Mouse (Mus musculus) MEL (cell line): Measurements from ENCODE around the gene Il22ra1. TPM values are rescaled to one million over a fixed set of nuclear protein-coding genes. Genes with fewer than 3 reads are reported as not detected.

ENCODE experiments used
- DNase-seq: peaks from one replicate; pipeline ENCODE4 v3.0.0; 2011; ENCODE audit warnings: low read depth, low spot score
- H3K27ac ChIP-seq: 2 replicates; pipeline ENCODE4 v1.5.1; 2012; ENCODE audit warnings: low read depth, mild to moderate bottlenecking, control low read depth, low read length, moderate library complexity; ENCODE audit not compliant: control insufficient read depth
- H3K27me3 ChIP-seq, 2 experiments: fragments of 150-350 bp in 1 of 2; sonication (generic) in 1 of 2; 2 replicates each; pipeline ENCODE4 v1.6.1; 2012; ENCODE audit warnings: low read length in 2 of 2, mild to moderate bottlenecking in 2 of 2, improper control_type of control experiment in 1 of 2, moderate library complexity in 1 of 2; ENCODE audit not compliant: insufficient read depth in 2 of 2, control insufficient read depth in 1 of 2
- H3K36me3 ChIP-seq, 2 experiments: 2 replicates each; pipeline ENCODE4 v1.6.1; 2012 to 2014; ENCODE audit warnings: low read length in 2 of 2, improper control_type of control experiment in 1 of 2, inconsistent platforms in 1 of 2, mild to moderate bottlenecking in 1 of 2; ENCODE audit not compliant: insufficient read depth in 2 of 2, control insufficient read depth in 1 of 2
- H3K4me1 ChIP-seq, 2 experiments: fragments of 150-350 bp in 1 of 2; sonication (generic) in 1 of 2; 2 replicates each; pipeline ENCODE4 v1.6.1; 2012; ENCODE audit warnings: low read length in 2 of 2, improper control_type of control experiment in 1 of 2, mild to moderate bottlenecking in 1 of 2; ENCODE audit not compliant: insufficient read depth in 2 of 2, control insufficient read depth in 1 of 2
- H3K4me3 ChIP-seq, 2 experiments: fragments of 150-350 bp in 1 of 2; sonication (generic) in 1 of 2; 2 replicates each; pipeline ENCODE4 v1.5.1; 2012; ENCODE audit warnings: low read depth in 2 of 2, low read length in 2 of 2, mild to moderate bottlenecking in 2 of 2, moderate library complexity in 2 of 2, control low read depth in 1 of 2, improper control_type of control experiment in 1 of 2; ENCODE audit not compliant: control insufficient read depth in 1 of 2, insufficient read depth in 1 of 2
- H3K79me2 ChIP-seq: 2 replicates; pipeline ENCODE4 v1.6.1; 2012; ENCODE audit warnings: mild to moderate bottlenecking, low read length, moderate library complexity; ENCODE audit not compliant: control insufficient read depth, poor library complexity, insufficient read depth
- H3K9ac ChIP-seq: 2 replicates; pipeline ENCODE4 v1.6.1; 2012; ENCODE audit warnings: low read depth, mild to moderate bottlenecking, control low read depth, low read length, moderate library complexity; ENCODE audit not compliant: control insufficient read depth, poor library complexity, severe bottlenecking
- H3K9me3 ChIP-seq: fragments of 150-350 bp; sonication (generic); replicated peaks from 2 replicates; pipeline ENCODE4 v1.6.1; 2012; ENCODE audit warnings: mild to moderate bottlenecking, low read length, improper control_type of control experiment, moderate library complexity; ENCODE audit not compliant: insufficient read depth
- BHLHE40 ChIP-seq: IDR thresholded peaks from 2 replicates; pipeline ENCODE4 v1.6.1; 2012; ENCODE audit warnings: low read depth, mild to moderate bottlenecking, inconsistent platforms, low read length, improper control_type of control experiment, borderline replicate concordance
- CHD2 ChIP-seq: IDR thresholded peaks from 2 replicates; pipeline ENCODE4 v1.6.1; 2011; ENCODE audit warnings: low read length, improper control_type of control experiment
- CTCF ChIP-seq, 3 experiments: IDR thresholded peaks in 2 of 3; conservative IDR thresholded peaks in 1 of 3; 2 replicates each; pipeline ENCODE4 v1.5.1; 2011 to 2012; ENCODE audit warnings: low read length in 3 of 3, low read depth in 2 of 3, mild to moderate bottlenecking in 2 of 3, improper control_type of control experiment in 1 of 3, inconsistent platforms in 1 of 3, mixed read lengths in 1 of 3, moderate library complexity in 1 of 3; ENCODE audit not compliant: control insufficient read depth in 1 of 3, insufficient read depth in 1 of 3, poor library complexity in 1 of 3, severe bottlenecking in 1 of 3
- E2F4 ChIP-seq: IDR thresholded peaks from 2 replicates; pipeline ENCODE4 v1.6.1; 2011; ENCODE audit warnings: low read depth, low read length, improper control_type of control experiment, borderline replicate concordance
- EP300 ChIP-seq, 2 experiments: IDR thresholded peaks; 2 replicates each; pipeline ENCODE4 v1.6.1; 2011; ENCODE audit warnings: improper control_type of control experiment in 2 of 2, low read length in 2 of 2, low read depth in 1 of 2, mild to moderate bottlenecking in 1 of 2
- ETS1 ChIP-seq: IDR thresholded peaks from 2 replicates; pipeline ENCODE4 v1.6.1; 2012; ENCODE audit warnings: low read depth, mild to moderate bottlenecking, inconsistent platforms, low read length, improper control_type of control experiment, moderate library complexity
- GABPA ChIP-seq: IDR thresholded peaks from 2 replicates; pipeline ENCODE4 v1.6.1; 2012; ENCODE audit warnings: low read depth, mild to moderate bottlenecking, inconsistent platforms, low read length, improper control_type of control experiment, moderate library complexity
- KAT2A ChIP-seq: conservative IDR thresholded peaks from 2 replicates; pipeline ENCODE4 v1.6.1; 2012; ENCODE audit warnings: low read depth, low read length, improper control_type of control experiment, inconsistent platforms
- MAX ChIP-seq: IDR thresholded peaks from 2 replicates; pipeline ENCODE4 v1.6.1; 2011; ENCODE audit warnings: low read length, improper control_type of control experiment
- MAZ ChIP-seq: IDR thresholded peaks from 2 replicates; pipeline ENCODE4 v1.6.1; 2012; ENCODE audit warnings: low read depth, mild to moderate bottlenecking, inconsistent platforms, low read length, improper control_type of control experiment
- MEF2A ChIP-seq: IDR thresholded peaks from 2 replicates; pipeline ENCODE4 v1.6.1; 2014; ENCODE audit warnings: low read depth, mild to moderate bottlenecking, inconsistent platforms, low read length, improper control_type of control experiment; ENCODE audit not compliant: poor library complexity, insufficient replicate concordance, severe bottlenecking; ENCODE audit errors: extremely low read depth
- MXI1 ChIP-seq: IDR thresholded peaks from 2 replicates; pipeline ENCODE4 v1.6.1; 2011; ENCODE audit warnings: mild to moderate bottlenecking, low read depth, low read length, improper control_type of control experiment
- MYB ChIP-seq: IDR thresholded peaks from 2 replicates; pipeline ENCODE4 v1.6.1; 2011; ENCODE audit warnings: mild to moderate bottlenecking, low read depth, low read length, improper control_type of control experiment
- MYC ChIP-seq: IDR thresholded peaks from 2 replicates; pipeline ENCODE4 v1.6.1; 2011; ENCODE audit warnings: low read depth, mild to moderate bottlenecking, low read length, improper control_type of control experiment, moderate library complexity
- RCOR1 ChIP-seq: IDR thresholded peaks from 2 replicates; pipeline ENCODE4 v1.6.1; 2012; ENCODE audit warnings: low read depth, mild to moderate bottlenecking, inconsistent platforms, low read length, improper control_type of control experiment
- SIN3A ChIP-seq: IDR thresholded peaks from 2 replicates; pipeline ENCODE4 v1.6.1; 2012; ENCODE audit warnings: low read length, improper control_type of control experiment, inconsistent platforms
- TAL1 ChIP-seq: IDR thresholded peaks from 2 replicates; pipeline ENCODE4 v1.6.1; 2012; ENCODE audit warnings: mild to moderate bottlenecking, inconsistent platforms, low read length, moderate library complexity, mixed read lengths
- USF1 ChIP-seq: IDR thresholded peaks from 2 replicates; pipeline ENCODE4 v1.6.1; 2014; ENCODE audit warnings: low read depth, mild to moderate bottlenecking, inconsistent platforms, low read length, improper control_type of control experiment, moderate library complexity
- ZC3H11A ChIP-seq: IDR thresholded peaks from 2 replicates; pipeline ENCODE4 v1.6.1; 2012; ENCODE audit warnings: low read depth, mild to moderate bottlenecking, inconsistent platforms, low read length, improper control_type of control experiment
- ZMIZ1 ChIP-seq: IDR thresholded peaks from 2 replicates; pipeline ENCODE4 v1.6.1; 2012; ENCODE audit warnings: low read depth, mild to moderate bottlenecking, inconsistent platforms, low read length, improper control_type of control experiment, moderate library complexity
- polyA plus RNA-seq, 2 experiments: library from polyadenylated mRNA; stranded (reverse) in 1 of 2; unstranded in 1 of 2; fragments of >175 nt in 1 of 2; fragments of >200 nt in 1 of 2; gene quantifications; 2 replicates each; pipeline versions ENCODE4 v1.2.1 to v1.2.4; 2012; ENCODE audit warnings: low replicate concordance in 2 of 2, low read depth in 1 of 2; ENCODE audit not compliant: insufficient read length in 2 of 2, insufficient read depth in 1 of 2, missing spikeins in 1 of 2
- total RNA-seq: library from RNA; depleted of rRNA; stranded (reverse); fragments of 300-350 nt; gene quantifications from 2 replicates; pipeline ENCODE4 v1.2.3, GENCODE M21; 2012

Gene Il22ra1
- total and polyA plus RNA-seq, 3 experiments = 0.03 TPM; not detected in 2

GRCm38 (mm10) chr4:135752106-135752778 lies 24.3 kb downstream of the Il22ra1 start:
- no peak for DNase-seq
- Histone ChIP-seq H3K36me3 (no peaks in the 10 kb centered on the region), H3K9me3 (no peaks in the 10 kb centered on the region), H3K4me1 (no peaks in the 10 kb centered on the region), H3K27ac (no peak overlapping the region), H3K27me3 (no peaks in the 10 kb centered on the region; a peak in 3 of 4 replicates), H3K4me3 (no peak overlapping the region), H3K79me2 (no peaks in the 10 kb centered on the region), H3K9ac (no peak overlapping the region)
- TF ChIP-seq GABPA = no peak
- TF ChIP-seq RCOR1 = no peak
- no peak for TF ChIP-seq MYB
- no peak for TF ChIP-seq USF1
- TF ChIP-seq E2F4 = no peak
- TF ChIP-seq ZMIZ1 = no peak
- TF ChIP-seq MEF2A = no peak
- no peak for TF ChIP-seq EP300 (IDR thresholded peaks at IDR 0.05; ENCODE audit: low read depth in 1 of 2, low read length in 2 of 2)
- no peak for TF ChIP-seq BHLHE40
- no peak for TF ChIP-seq MYC
- no peak for TF ChIP-seq CHD2
- TF ChIP-seq ETS1 = no peak
- TF ChIP-seq MAZ = no peak
- TF ChIP-seq MAX = no peak
- no peak for TF ChIP-seq MXI1
- no peak for TF ChIP-seq SIN3A
- no peak for TF ChIP-seq KAT2A
- no peak for TF ChIP-seq CTCF (IDR thresholded peaks at IDR 0.05 in 2 of 3, conservative IDR thresholded peaks at IDR 0.05 in 1 of 3; ENCODE audit: control insufficient read depth in 1 of 3, insufficient read depth in 1 of 3, low read depth in 2 of 3, low read length in 3 of 3, poor library complexity in 1 of 3, severe bottlenecking in 1 of 3)
- no peak for TF ChIP-seq TAL1

- TF ChIP-seq ZC3H11A (no peak), TAL1 (no peak)
- no peak overlapping the region for H3K9ac ChIP-seq
Observed at GRCm38 (mm10) chr4:135752779-135753164, 24.8 kb downstream of the Il22ra1 start.

More at GRCm38 (mm10) chr4:135752779-135753164, 24.8 kb downstream of the Il22ra1 start:
- Histone ChIP-seq H3K4me3 (no peak overlapping the region), H3K27ac (no peak overlapping the region), H3K36me3 (no peaks in the 10 kb centered on the region), H3K79me2 (no peaks in the 10 kb centered on the region), H3K27me3 (no peaks in the 10 kb centered on the region; a peak in 3 of 4 replicates), H3K4me1 (no peaks in the 10 kb centered on the region), H3K9me3 (no peaks in the 10 kb centered on the region)
- DNase-seq = no peak
